Mouse (Mus musculus) forebrain, embryonic 10.5 days (tissue): ENCODE data around the gene Chrne. TPM values are rescaled to one million over a fixed set of nuclear protein-coding genes. Genes with fewer than 3 reads are reported as not detected.

Experiments
- DNase-seq: peaks from one replicate; pipeline ENCODE4 v3.0.0-alpha.2; 2017; ENCODE audit warnings: low spot score; ENCODE audit errors: extremely low spot score
- H3K27ac ChIP-seq: fragments of 300-500 bp; sonication (generic); 2 replicates; pipeline ENCODE4 v1.5.1; 2016; ENCODE audit warnings: mild to moderate bottlenecking
- H3K27me3 ChIP-seq: fragments of 300-500 bp; sonication (generic); 2 replicates; pipeline ENCODE4 v1.6.1; 2016; ENCODE audit warnings: mild to moderate bottlenecking; ENCODE audit not compliant: poor library complexity, severe bottlenecking
- H3K36me3 ChIP-seq: fragments of 300-500 bp; sonication (generic); replicated peaks from 2 replicates; pipeline ENCODE4 v1.6.1; 2016; ENCODE audit warnings: mild to moderate bottlenecking, moderate library complexity
- H3K4me1 ChIP-seq: fragments of 300-500 bp; sonication (generic); 2 replicates; pipeline ENCODE4 v1.6.1; 2016
- H3K4me3 ChIP-seq: fragments of 300-500 bp; sonication (generic); 2 replicates; pipeline ENCODE4 v1.5.1; 2016; ENCODE audit warnings: mild to moderate bottlenecking, moderate library complexity
- H3K9me3 ChIP-seq: fragments of 300-500 bp; sonication (generic); 2 replicates; pipeline ENCODE4 v1.6.1; 2016; ENCODE audit warnings: mild to moderate bottlenecking, moderate library complexity
- WGBS: fragments of 180-500 bp; shearing (Covaris S2); methylation state at CpG from one replicate; pipeline ENCODE4 v1.1.7; 2016; 5-methylcytosine and 5-hydroxymethylcytosine counted together
- polyA plus RNA-seq: library from polyadenylated mRNA; unstranded; fragments of >200 nt; fragmentation: Nextera tagmentation; extraction: Ambion mirVana; gene quantifications from 2 replicates; pipeline ENCODE4 v1.2.1, GENCODE M21; 2016

Gene Chrne
- polyA plus RNA-seq, 1 experiment from 2014 or later, result not detected

- H3K27me3 ChIP-seq, result no peaks in the 10 kb centered on the region
- peak; percentile 60 for DNase-seq
- H3K9me3 ChIP-seq, result no peaks in the 10 kb centered on the region
- peaks cover 40% of the 10 kb centered on the region for H3K36me3 ChIP-seq
- peaks cover 60% of the 10 kb centered on the region for H3K4me1 ChIP-seq
- peak overlapping the region; percentile 99 for H3K4me3 ChIP-seq
- WGBS, result 2% methylated on average over 16 of the region's 16 CpGs
- H3K27ac ChIP-seq, result peak overlapping the region; percentile 99
Observed at GRCm38 (mm10) chr11:70656456-70656927, 37.5 kb upstream of the Chrne start.

GRCm38 (mm10) chr11:70655571-70656455 is 36.8 kb upstream of the Chrne start:
- under 1% methylated on average over 61 of the region's 61 CpGs for WGBS
- peak overlapping the region; percentile 99 for H3K4me3 ChIP-seq
- H3K4me1 ChIP-seq, result peaks cover 67% of the 10 kb centered on the region
- H3K27me3 ChIP-seq, result no peaks in the 10 kb centered on the region
- H3K36me3 ChIP-seq, result peaks cover 40% of the 10 kb centered on the region
- peak; percentile 69 for DNase-seq
- no peaks in the 10 kb centered on the region for H3K9me3 ChIP-seq
- H3K27ac ChIP-seq, result peak overlapping the region; percentile 99

GRCm38 (mm10) chr11:70654923-70655570 is 36.0 kb upstream of the Chrne start:
- Histone ChIP-seq H3K27me3 (no peaks in the 10 kb centered on the region), H3K4me3 (peak overlapping the region; percentile 99), H3K36me3 (peaks cover 40% of the 10 kb centered on the region), H3K9me3 (no peaks in the 10 kb centered on the region), H3K4me1 (peaks cover 71% of the 10 kb centered on the region), H3K27ac (peak overlapping the region; percentile 99)
- WGBS, result 0% methylated on average over 48 of the region's 48 CpGs
- DNase-seq, result peak; percentile 81

- H3K4me3 ChIP-seq, result peak within 1 kb of the TSS; percentile 99
- peaks cover 41% of the 10 kb centered on the region for H3K36me3 ChIP-seq
- no peaks in the 10 kb centered on the region for H3K9me3 ChIP-seq
- WGBS, result under 1% methylated on average over 61 of the region's 61 CpGs
- peak within 1 kb of the TSS; percentile 99 for H3K27ac ChIP-seq
- no peaks in the 10 kb centered on the region for H3K27me3 ChIP-seq
- peaks cover 75% of the 10 kb centered on the region for H3K4me1 ChIP-seq
- peak; percentile 80 for DNase-seq
Observed at GRCm38 (mm10) chr11:70654198-70654922, 35.3 kb upstream of the Chrne start, which contains the start of gene Pfn1. Gene Pfn1, minus strand, starts transcription at chr11:70654644.

GRCm38 (mm10) chr11:70653345-70654197 is 34.6 kb upstream of the Chrne start:
- H3K4me1 ChIP-seq, result peaks cover 79% of the 10 kb centered on the region
- H3K36me3 ChIP-seq, result peaks cover 47% of the 10 kb centered on the region

GRCm38 (mm10) chr11:70652884-70653344 is 33.9 kb upstream of the Chrne start:
- DNase-seq, result no peak
- whole genome bisulfite sequencing, result 62% methylated on average over 6 of the region's 6 CpGs
- H3K36me3 ChIP-seq, result peaks cover 51% of the 10 kb centered on the region
- H3K9me3 ChIP-seq, result no peaks in the 10 kb centered on the region
- no peaks in the 10 kb centered on the region for H3K27me3 ChIP-seq
- peak overlapping the region; percentile 99 for H3K4me3 ChIP-seq
- peak overlapping the region; percentile 99 for H3K27ac ChIP-seq
- H3K4me1 ChIP-seq, result peaks cover 79% of the 10 kb centered on the region

More at GRCm38 (mm10) chr11:70653345-70654197, 34.6 kb upstream of the Chrne start:
- no peaks in the 10 kb centered on the region for H3K27me3 ChIP-seq
- H3K9me3 ChIP-seq, result no peaks in the 10 kb centered on the region
- H3K4me3 ChIP-seq, result peak overlapping the region; percentile 99
- peak overlapping the region; percentile 99 for H3K27ac ChIP-seq
- peak; percentile 82 for DNase-seq
- WGBS, result under 1% methylated on average over 62 of the region's 63 CpGs

- no peaks in the 10 kb centered on the region for H3K9me3 ChIP-seq
- peaks cover 75% of the 10 kb centered on the region for H3K4me1 ChIP-seq
- H3K36me3 ChIP-seq, result peaks cover 51% of the 10 kb centered on the region
- no peak for DNase-seq
- H3K27ac ChIP-seq, result peak overlapping the region; percentile 99; the same call in 1 of the 2 replicates
- WGBS, result 76% methylated on average over 12 of the region's 12 CpGs
- H3K4me3 ChIP-seq, result peak overlapping the region; percentile 99
- no peaks in the 10 kb centered on the region for H3K27me3 ChIP-seq
Observed at GRCm38 (mm10) chr11:70652029-70652883, 33.2 kb upstream of the Chrne start.

GRCm38 (mm10) chr11:70651391-70651790 is 32.4 kb upstream of the Chrne start:
- Histone ChIP-seq H3K36me3 (peaks cover 51% of the 10 kb centered on the region), H3K27me3 (no peaks in the 10 kb centered on the region), H3K27ac (no peak overlapping the region), H3K4me3 (peak overlapping the region; percentile 17; the same call in 1 of the 2 replicates), H3K4me1 (peaks cover 71% of the 10 kb centered on the region), H3K9me3 (no peaks in the 10 kb centered on the region)
- DNase-seq, result no peak
- 87% methylated on average over 2 of the region's 2 CpGs for WGBS

- peak overlapping the region; percentile 17 for H3K4me3 ChIP-seq
- no peak for DNase-seq
- no peaks in the 10 kb centered on the region for H3K27me3 ChIP-seq
- H3K36me3 ChIP-seq, result peaks cover 55% of the 10 kb centered on the region
- H3K27ac ChIP-seq, result no peak overlapping the region
- peaks cover 71% of the 10 kb centered on the region for H3K4me1 ChIP-seq
- WGBS, result 85% methylated on average over 12 of the region's 12 CpGs
- no peaks in the 10 kb centered on the region for H3K9me3 ChIP-seq
Observed at GRCm38 (mm10) chr11:70650322-70651175, 31.5 kb upstream of the Chrne start.

GRCm38 (mm10) chr11:70649185-70649734 is 30.2 kb upstream of the Chrne start:
- no peak for DNase-seq
- peak overlapping the region; percentile 84 for H3K4me3 ChIP-seq
- no peak overlapping the region for H3K27ac ChIP-seq
- no peaks in the 10 kb centered on the region for H3K9me3 ChIP-seq
- H3K27me3 ChIP-seq, result no peaks in the 10 kb centered on the region
- H3K4me1 ChIP-seq, result peaks cover 69% of the 10 kb centered on the region
- H3K36me3 ChIP-seq, result peaks cover 68% of the 10 kb centered on the region
- 86% methylated on average over 8 of the region's 8 CpGs for WGBS
